Mouse (Mus musculus): ENCODE results near the gene Zfp217. TPM values are rescaled to one million over a fixed set of nuclear protein-coding genes. Genes with fewer than 3 reads are reported as not detected.

Zfp217 gene
- total RNA-seq, 2 experiments from 2014 or later = 2.6 to 2.7 TPM

DNA sequence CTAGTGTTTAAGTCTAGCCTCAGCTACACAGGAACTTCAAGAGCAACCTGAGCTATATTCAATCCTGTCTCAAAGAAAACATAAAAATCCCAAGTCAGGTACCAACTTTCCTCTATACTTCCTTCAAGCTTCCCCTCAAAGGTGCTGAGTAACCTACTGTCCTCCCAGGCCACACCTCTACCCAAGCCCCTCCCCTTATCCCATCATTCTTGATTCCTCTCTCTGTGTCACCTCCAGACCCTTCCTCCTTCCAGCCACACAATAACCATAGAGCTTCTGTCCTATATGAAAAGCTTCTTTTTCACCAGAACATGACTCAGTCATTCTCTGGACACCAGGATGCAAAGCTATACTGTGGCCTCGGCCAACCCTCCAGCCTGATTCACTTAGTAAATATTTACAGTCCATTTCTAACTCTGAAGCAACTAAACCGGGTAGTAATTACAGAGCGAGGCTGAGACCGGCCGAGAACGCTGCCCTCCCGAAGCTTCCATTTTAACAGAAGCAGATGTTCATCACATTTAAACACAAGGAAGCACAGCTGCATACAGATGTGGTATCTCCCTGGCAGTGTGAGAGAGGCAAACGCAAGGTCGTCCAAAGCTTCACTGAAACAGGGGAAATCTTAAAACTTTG, 8.4 kb downstream of the Zfp217 start:
- no peak for DNase-seq (ENCODE audit: low spot score in 2 of 2)
- intact Hi-C loops (cut with DNase I) = no loop called here

DNA sequence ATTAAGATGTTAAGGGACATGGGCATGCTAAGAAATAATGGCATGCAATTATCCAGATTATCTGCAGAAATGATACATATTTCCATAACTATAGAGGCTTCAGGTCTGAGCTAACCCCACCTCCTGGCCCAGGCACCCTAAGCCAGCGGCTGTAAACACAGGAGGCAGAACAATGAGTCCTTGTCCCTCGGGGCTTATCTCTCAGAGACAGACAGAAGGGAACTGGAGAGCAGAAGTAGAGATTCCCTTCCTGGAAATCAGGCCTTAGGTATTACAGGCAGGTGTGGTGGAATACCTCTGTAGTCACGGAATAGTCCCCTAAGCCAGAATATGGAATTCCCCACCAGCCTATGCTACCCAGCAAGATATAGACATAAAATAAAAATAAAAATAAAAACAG, 11.0 kb downstream of the Zfp217 start:
- intact Hi-C loops (cut with DNase I) = no loop called here
- no peak for DNase-seq (ENCODE audit: low spot score in 2 of 2)

DNA sequence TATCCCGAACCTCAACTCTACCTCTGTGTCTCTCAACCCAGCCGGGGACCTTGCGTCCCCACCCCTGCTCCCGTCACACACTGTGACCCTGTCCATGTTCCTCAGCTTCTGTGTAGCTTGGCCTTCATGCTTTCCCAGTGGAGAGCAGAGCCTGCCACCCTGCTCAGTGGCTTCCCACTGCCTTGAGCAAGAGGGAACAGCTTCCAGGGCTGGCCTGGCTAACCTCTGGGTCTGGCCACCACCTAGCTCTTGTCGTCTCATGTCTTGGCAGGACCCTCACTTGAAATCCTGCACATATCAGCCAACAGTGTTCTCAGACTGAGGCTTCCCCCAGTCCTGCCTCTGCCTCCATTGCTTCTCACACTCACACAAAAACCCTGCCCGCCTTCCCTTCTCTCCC, 12.1 kb downstream of the Zfp217 start:
- DNase-seq (ENCODE audit: low spot score in 2 of 2) = no peak
- intact Hi-C loops (cut with DNase I) = no loop called here

- intact Hi-C loops (cut with DNase I) = loop anchor here (5.0 kb wide), 1 partner anchor 48 kb away; no protein-coding TSS in a partner anchor
- no peak for DNase-seq (ENCODE audit: low spot score in 2 of 2)
These were observed 13.7 kb downstream of the Zfp217 start for GRCm38 (mm10) chr2:170134026-170134690.

GRCm38 (mm10) chr2:170133093-170133731, 14.7 kb downstream of the Zfp217 start:
- peak; percentile 38 to 68 for DNase-seq (ENCODE audit: low spot score in 2 of 2)
- intact Hi-C loops (cut with DNase I) = loop anchor here (5.0 kb wide), 1 partner anchor 49 kb away; no protein-coding TSS in a partner anchor

GRCm38 (mm10) chr2:170132716-170133092, 15.2 kb downstream of the Zfp217 start:
- intact Hi-C loops (cut with DNase I) = loop anchor here (5.0 kb wide), 1 partner anchor 50 kb away; no protein-coding TSS in a partner anchor

GRCm38 (mm10) chr2:170131981-170132460, 15.9 kb downstream of the Zfp217 start:
- no peak for DNase-seq (ENCODE audit: low spot score in 2 of 2)

More at GRCm38 (mm10) chr2:170132716-170133092, 15.2 kb downstream of the Zfp217 start:
- no peak for DNase-seq (ENCODE audit: low spot score in 2 of 2)

DNA sequence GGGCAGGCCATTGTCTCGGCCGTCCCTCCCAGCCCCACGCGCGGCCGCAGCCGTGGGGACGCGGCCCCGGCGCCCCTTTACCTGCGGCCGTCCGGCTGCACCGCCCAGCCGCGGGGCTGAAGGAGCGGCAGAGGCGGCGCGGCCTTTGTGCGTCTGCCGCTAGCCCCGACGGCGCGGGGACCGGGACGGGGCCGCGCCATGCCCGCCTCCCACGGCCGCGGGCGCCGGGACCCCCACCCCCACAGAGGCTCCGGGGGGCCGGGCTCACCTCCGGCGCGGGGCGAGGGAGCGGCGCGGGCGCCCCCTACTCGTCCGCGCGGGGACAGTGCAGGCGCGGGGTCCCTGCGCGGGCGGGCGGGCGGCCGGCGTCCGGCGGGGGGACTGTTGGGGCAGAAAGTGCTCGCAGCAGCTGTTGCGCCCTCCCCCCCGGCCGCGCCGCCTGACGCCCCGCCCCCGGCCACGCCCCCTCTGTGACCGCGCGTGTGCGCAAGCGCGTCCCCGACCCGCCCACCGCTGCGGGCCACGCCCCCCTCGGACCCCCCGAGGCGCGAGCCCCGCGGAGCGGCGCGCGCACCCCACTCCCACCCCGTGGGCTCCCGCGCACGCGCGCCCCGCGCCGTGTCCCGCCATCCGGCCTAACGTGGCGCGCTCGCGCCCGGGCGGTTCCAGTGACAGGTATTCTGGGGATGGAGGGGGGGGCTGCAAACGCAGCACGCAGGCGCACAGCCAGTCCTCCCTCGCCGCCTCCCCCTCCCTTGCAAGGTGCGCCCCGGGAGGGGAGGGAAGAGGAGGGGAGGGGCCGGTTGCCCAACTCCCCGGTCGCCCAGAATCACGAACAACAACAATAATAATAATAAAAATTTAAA, 16.9 kb downstream of the Zfp217 start:
- DNase-seq (ENCODE audit: low spot score in 2 of 2) = peak; percentile 60 to 76
- intact Hi-C loops (cut with DNase I) = loop anchor here (2.0 to 5.0 kb wide), 2 partner anchors 51 to 88 kb away; no protein-coding TSS in a partner anchor

More at GRCm38 (mm10) chr2:170131981-170132460, 15.9 kb downstream of the Zfp217 start:
- intact Hi-C loops (cut with DNase I) = loop anchor here (2.0 to 5.0 kb wide), 2 partner anchors 50 to 87 kb away; no protein-coding TSS in a partner anchor

DNA sequence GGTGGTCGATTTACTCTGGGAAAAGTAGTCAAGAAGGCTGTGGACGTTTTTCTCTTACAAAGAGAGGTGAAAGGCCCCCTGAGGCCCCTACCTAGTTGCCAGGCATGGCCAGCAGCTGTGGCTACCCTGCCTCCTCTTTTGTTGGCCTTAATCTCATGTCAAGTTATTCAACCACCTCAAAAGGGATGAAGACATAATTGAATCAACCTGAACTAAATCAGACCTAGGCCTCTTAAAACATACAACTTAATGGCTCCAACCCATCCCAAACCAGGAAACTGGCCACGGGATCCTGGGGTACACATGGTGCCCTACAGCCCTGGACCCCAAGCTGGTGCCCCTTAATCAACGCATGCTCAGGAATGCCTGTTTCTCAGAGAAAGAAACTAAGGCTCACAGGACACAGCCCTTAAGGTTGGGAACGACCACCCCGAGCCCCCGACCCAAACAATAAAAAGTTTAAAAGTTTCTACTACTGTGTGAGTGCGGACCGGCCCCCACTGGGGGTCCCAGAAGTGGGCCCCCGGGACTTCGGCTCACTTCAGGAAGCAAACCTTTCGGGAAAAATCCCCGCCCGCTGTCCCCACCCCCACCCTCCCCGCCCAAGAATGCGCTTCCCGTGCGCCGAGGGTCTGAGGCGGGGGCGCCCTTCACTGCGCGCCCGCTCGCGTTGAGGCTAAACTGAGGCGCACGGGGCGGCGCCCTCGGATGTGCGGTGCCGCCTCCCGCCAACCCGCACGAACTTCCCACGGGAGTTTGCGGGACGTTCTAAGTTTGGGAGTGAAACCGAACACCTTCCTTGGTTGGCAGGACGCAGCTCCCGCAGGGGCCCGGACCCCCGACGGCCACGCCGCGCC, 17.8 kb downstream of the Zfp217 start:
- DNase-seq (ENCODE audit: low spot score in 2 of 2) = no peak
- intact Hi-C loops (cut with DNase I) = loop anchor here (2.0 to 5.0 kb wide), 2 partner anchors 52 to 89 kb away; no protein-coding TSS in a partner anchor

DNA sequence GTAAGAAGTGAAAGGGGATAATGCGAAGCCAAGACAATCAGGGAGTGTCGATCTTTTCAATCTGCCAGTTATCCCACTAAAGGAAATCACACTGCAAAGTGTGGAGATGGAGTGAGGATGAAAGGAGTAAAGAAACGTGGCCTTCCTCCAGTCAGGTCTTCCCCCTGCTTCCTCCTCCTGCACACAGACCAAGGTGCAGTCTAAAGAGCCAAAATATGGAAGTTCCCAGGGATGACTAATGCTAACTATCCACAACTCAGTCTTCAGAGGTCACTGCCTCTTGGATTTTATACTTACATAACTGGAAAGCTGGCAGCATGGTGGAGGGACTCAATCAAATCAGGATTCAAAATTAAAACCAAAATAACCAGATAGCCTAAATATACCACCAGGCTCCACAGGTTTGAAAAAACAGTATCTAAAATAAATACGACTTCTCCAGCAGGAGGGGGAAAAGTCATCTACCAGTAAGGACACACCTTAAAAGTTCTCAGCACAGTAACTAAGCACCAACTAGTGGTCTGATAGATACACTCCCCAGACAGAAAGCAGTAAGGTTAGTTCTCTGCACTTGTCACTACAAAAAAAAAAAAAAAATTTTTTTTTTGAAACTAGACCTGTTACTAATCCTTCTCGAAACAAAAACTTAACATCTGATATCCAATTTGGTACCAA, 18.5 kb downstream of the Zfp217 start:
- no peak for DNase-seq (ENCODE audit: low spot score in 2 of 2)
- intact Hi-C loops (cut with DNase I) = no loop called here

DNA sequence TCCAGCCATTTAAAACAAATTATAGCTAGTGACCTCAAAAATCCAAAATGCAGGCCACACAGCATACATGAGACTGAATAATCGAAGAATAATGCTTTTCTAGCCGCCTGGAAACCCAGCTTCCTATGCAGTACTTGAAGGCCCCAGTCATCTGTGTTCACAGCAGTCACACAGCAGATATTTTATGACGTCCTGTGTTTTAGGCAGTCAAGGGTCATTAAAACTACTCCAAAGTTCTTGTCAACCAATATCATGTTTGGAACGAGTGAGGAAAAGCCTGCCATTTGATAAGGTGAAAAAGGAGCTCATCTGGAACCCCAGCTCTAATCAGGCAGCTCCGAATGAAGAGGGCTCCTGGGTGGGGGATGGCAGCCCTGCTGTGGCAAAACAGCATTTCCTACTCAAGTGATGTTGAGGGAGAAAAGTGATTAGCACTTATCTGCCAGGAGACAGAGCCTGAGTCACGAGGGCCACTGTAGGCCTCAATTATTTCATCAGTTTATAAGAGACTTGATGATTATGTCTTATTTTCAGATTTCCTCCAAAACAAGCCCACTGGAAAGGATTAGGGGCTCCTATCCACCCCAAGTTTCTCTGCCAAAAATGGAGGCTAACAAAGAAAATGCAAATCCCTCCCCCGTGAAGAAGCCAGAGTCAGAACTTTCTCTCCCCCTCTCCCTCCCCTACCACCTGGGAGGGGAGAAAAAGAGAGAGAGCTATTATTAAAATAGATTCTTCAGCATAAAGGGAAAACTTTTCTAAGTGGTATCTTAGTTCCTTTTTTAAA, 19.2 kb downstream of the Zfp217 start:
- DNase-seq (ENCODE audit: low spot score in 2 of 2) = no peak
- intact Hi-C loops (cut with DNase I) = no loop called here

GRCm38 (mm10) chr2:170127523-170127922, 20.4 kb downstream of the Zfp217 start:
- intact Hi-C loops (cut with DNase I) = no loop called here

DNA sequence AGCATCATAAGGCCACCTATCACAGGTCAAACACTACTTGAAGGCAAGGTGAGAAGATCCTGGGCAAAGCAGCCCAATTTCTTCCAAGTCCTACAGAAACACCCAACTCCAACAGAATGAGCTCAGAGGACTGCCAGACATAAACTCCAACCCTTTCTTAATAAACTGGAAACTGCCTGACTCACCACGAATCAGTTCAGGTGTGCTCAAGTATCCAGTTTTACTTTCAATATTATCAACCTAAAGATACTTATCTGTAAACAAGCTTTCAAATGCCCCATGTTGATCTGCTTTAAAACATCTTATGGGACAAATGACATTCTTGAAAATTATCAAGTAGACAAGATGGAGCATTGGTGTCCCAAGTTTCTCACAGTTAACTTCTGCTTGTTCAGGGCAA, 21.6 kb downstream of the Zfp217 start:
- no peak for DNase-seq (ENCODE audit: low spot score in 2 of 2)
- intact Hi-C loops (cut with DNase I) = no loop called here

More at GRCm38 (mm10) chr2:170127523-170127922, 20.4 kb downstream of the Zfp217 start:
- DNase-seq (ENCODE audit: low spot score in 2 of 2) = no peak

GRCm38 (mm10) chr2:170122197-170122596, 25.7 kb downstream of the Zfp217 start:
- no peak for DNase-seq (ENCODE audit: low spot score in 2 of 2)
- intact Hi-C loops (cut with DNase I) = no loop called here

DNA sequence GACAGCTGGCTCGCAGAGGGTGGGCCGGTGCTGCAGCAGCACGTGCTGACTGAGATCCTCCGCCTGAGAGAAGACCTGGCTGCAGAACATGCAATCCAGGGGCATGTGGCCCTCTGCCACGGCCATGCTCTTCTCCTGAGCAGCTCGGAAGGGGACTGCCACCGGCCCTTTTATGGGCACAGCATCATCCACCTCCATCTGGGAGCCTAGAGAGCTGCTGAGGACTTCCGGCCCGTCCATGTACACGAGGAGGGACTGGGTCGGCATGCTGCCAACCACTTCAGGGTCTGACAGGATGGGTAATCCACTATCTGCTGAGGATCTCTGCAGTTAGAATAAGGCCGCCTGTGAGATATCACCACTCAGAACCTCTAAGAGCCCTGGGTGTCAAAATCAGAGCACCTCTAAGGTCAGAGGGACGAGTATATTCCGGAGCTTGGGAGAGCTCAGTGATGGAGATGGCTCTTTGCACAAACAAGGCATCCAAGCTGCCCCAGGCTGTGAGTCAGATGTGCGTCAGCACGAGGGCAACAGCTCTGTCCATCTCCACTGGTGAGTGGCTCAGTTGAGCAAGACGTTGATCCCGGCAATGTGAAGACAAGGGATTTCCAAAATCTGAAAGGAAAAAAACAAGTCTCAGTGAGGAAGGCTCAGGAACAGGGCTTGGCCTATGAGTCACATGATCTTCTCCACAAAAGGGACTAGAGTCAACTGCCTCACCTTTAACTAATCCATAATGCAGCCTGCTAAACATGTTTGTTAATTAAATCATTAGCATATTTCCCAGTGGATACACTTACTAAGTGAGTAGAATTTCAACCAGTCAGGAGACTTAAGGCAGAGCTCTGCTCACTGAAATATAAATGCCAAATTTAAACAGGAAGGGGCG, 27.5 kb downstream of the Zfp217 start:
- no peak for DNase-seq (ENCODE audit: low spot score in 2 of 2)
- intact Hi-C loops (cut with DNase I) = no loop called here

DNA sequence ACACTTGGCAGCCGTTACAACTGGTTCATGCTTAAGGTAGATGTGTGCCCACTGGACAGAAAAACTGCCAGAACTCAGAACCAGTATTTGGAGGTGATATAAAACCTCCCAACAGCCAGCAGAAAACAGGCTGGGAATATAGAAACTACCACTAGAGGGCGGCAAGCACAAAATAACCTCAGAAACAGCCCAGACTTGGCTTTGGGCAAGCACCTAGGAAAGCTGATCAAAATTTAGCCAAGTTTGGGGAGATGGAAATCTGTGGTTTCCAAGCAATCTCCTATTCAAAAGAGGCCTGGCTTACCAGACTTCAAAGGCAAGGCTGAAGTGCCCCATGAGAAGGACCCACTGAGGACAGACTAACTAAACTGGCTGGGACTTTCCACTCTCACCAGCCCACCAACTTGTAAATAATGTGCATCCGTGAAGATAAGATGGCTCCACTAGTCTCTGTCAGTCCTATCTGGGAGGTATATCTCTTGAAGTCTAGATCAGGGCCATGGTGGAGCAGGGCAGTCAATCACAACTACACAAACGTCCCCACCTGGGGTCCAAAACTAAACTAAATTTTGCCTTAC, 31.1 kb downstream of the Zfp217 start:
- peak; percentile 52 to 73 for DNase-seq (ENCODE audit: low spot score in 2 of 2)
- intact Hi-C loops (cut with DNase I) = loop anchor here (1.0 to 10.0 kb wide), 6 partner anchors 138 to 390 kb away; no protein-coding TSS in a partner anchor

Data from left cerebral cortex, postnatal 36 days (tissue).